Mouse (Mus musculus): ENCODE results near the gene Cer1. TPM values are rescaled to one million over a fixed set of nuclear protein-coding genes. Genes with fewer than 3 reads are reported as not detected.

Cer1 gene
- polyA plus RNA-seq, 1 experiment = not detected

DNA sequence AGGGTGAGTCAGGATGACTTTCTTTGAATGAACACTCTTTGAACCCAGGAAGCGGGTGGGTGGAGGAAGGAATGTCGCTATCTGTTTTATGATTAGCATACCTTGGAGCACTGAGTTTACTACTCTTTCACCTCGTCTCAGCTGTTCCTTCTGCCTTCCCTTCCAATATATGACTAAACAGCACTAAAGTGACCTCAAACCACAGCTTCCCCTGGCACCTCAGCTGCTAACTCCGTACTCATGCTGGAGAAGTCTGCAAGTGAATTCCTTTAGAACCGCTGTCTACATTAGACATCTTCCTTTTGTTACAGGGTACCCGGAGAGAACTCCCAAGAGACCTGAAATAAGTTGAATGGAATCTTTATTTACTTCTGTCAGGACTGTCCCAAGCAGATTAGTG lies 14.0 kb downstream of the Cer1 start:
- H3K27ac ChIP-seq (ENCODE audit: control insufficient read depth, insufficient read depth, low read depth, low read length, poor library complexity) = no peak overlapping the region
- TF ChIP-seq POLR2A (IDR thresholded peaks at IDR 0.05; ENCODE audit: borderline replicate concordance, control insufficient read depth, low read depth, low read length) (no peak), CTCF (IDR thresholded peaks at IDR 0.05; ENCODE audit: control insufficient read depth, insufficient read depth, low read length) (no peak)
- no peak overlapping the region for H3K4me3 ChIP-seq (replicated peaks; ENCODE audit: control insufficient read depth, low read depth, low read length)
- H3K4me1 ChIP-seq (ENCODE audit: control insufficient read depth, insufficient read depth, low read length) = no peaks in the 10 kb centered on the region
- 17% methylated on average over 6 of the region's 6 CpGs for WGBS

DNA sequence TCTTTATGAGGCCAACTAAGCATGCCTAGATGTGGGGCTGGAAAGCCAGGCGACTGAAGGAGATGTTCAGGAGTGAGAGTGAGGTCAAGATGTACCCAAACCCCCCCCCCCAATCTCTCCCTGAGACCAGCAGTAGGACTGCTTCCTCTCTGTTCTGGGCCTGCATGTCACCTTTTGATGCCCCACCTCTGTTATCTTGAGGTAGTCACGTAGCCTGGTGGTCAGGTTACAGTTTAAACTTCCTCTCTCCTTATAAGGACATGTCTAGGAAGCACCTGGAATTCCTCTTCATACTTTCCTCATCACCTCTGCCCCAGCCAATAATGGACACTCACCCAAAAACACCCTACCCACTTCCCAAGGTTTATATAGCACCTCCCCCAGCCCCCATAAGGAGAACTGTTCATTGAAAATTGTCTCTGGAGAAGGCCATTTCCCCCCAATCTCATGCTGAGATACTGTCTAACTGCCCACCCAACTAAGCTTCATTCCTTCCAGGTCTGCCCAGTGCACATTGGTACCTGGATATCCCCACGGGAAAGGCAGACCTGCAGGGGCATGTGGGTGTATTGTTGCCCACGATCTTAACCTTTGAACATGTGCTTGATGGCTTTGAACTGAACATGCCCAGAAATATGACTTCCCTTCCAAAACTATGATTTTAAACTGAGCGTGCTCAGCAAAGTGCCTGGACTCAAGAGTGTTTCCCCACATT lies 17.1 kb downstream of the Cer1 start:
- Histone ChIP-seq H3K4me1 (ENCODE audit: control insufficient read depth, insufficient read depth, low read length) (no peaks in the 10 kb centered on the region), H3K4me3 (replicated peaks; ENCODE audit: control insufficient read depth, low read depth, low read length) (no peak overlapping the region), H3K27ac (ENCODE audit: control insufficient read depth, insufficient read depth, low read depth, low read length, poor library complexity) (no peak overlapping the region)
- WGBS = 70% methylated on average over 5 of the region's 5 CpGs
- no peak for TF ChIP-seq POLR2A (IDR thresholded peaks at IDR 0.05; ENCODE audit: borderline replicate concordance, control insufficient read depth, low read depth, low read length)
- no peak for TF ChIP-seq CTCF (IDR thresholded peaks at IDR 0.05; ENCODE audit: control insufficient read depth, insufficient read depth, low read length)

DNA sequence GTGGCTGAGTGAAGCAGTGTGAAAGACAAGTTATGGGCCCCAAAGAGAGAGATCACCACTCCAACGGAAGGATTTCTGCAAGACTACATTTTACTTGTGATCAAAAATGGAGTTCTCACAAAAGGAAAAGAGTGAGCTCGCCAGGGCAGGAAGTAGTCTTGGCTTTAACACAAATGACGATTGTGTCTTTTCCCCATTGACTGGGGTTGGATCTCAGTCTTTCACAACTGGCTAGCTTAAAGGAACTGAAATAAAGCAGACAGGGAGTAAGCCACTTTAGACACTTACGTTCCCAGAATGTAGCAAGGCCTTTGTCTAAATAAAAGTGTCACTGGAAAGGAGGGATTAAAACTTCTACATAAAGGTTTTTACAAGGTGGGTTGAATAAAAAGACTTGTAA lies 17.8 kb downstream of the Cer1 start:
- WGBS = 35% methylated on average over 4 of the region's 4 CpGs
- H3K27ac ChIP-seq (ENCODE audit: control insufficient read depth, insufficient read depth, low read depth, low read length, poor library complexity) = no peak overlapping the region
- H3K4me3 ChIP-seq (replicated peaks; ENCODE audit: control insufficient read depth, low read depth, low read length) = no peak overlapping the region
- H3K4me1 ChIP-seq (ENCODE audit: control insufficient read depth, insufficient read depth, low read length) = no peaks in the 10 kb centered on the region
- no peak for TF ChIP-seq CTCF (IDR thresholded peaks at IDR 0.05; ENCODE audit: control insufficient read depth, insufficient read depth, low read length)
- TF ChIP-seq POLR2A (IDR thresholded peaks at IDR 0.05; ENCODE audit: borderline replicate concordance, control insufficient read depth, low read depth, low read length) = no peak

DNA sequence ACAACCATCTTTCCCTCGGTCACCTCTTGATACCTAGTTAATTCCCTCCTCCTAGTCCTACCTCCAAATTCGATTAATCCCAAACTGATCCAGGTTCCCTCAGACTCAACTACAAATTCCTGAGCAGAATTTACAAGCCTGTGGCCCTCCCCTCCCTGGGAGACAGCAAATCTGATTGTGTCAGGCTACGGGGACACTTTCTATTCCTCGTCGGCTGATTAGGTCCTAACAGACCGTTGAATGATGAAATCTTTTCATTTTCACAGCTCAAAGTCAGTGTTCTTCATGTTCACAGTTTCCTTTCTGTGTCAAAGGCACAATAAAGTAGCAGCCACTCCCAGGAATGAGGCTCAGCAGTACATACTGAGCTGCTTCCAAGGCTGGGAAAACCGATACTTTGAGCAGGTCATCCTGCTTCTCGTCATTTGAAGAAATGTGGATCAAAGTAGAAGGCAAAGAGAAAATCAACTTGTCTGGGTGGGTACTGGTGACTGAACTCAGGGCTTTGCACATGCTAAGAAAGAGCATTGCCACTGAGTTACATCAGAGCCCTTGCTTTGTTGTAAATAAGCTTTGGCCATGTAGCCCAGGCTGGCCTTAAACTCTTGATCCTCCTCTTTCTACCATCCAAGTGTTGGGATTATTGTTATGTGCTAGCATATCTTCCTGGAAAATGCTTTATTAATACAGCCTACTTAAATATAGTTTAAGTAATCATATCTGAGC lies 19.8 kb downstream of the Cer1 start:
- no peak for TF ChIP-seq POLR2A (IDR thresholded peaks at IDR 0.05; ENCODE audit: borderline replicate concordance, control insufficient read depth, low read depth, low read length)
- H3K4me1 ChIP-seq (ENCODE audit: control insufficient read depth, insufficient read depth, low read length) = no peaks in the 10 kb centered on the region
- no peak overlapping the region for H3K27ac ChIP-seq (ENCODE audit: control insufficient read depth, insufficient read depth, low read depth, low read length, poor library complexity)
- no peak overlapping the region for H3K4me3 ChIP-seq (replicated peaks; ENCODE audit: control insufficient read depth, low read depth, low read length)
- 60% methylated on average over 8 of the region's 8 CpGs for WGBS

DNA sequence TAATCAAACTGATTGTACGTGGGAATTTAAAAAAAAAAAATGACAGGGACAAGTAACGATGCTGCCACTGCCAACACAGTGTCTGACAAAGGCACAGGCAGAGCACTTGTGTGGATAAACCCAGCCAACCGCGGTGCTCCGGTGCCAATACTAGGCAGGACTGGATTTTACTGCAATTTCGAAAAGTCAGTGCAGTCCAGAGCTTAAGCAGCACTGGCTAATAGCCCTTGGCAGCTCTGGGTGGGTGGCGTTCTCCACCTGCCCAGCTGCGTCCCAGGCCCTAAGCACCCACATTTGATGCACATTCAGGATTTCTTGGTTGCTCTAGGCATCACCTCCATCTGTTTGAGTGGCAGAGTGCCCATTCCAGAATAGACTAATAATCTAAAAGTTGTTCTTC lies 21.6 kb downstream of the Cer1 start:
- no peaks in the 10 kb centered on the region; the same call in 1 of the 2 replicates for H3K4me1 ChIP-seq (ENCODE audit: control insufficient read depth, insufficient read depth, low read length)
- no peak for TF ChIP-seq POLR2A (IDR thresholded peaks at IDR 0.05; ENCODE audit: borderline replicate concordance, control insufficient read depth, low read depth, low read length)
- 88% methylated on average over 8 of the region's 8 CpGs for WGBS
- H3K27ac ChIP-seq (ENCODE audit: control insufficient read depth, insufficient read depth, low read depth, low read length, poor library complexity) = no peak overlapping the region
- H3K4me3 ChIP-seq (replicated peaks; ENCODE audit: control insufficient read depth, low read depth, low read length) = no peak overlapping the region

DNA sequence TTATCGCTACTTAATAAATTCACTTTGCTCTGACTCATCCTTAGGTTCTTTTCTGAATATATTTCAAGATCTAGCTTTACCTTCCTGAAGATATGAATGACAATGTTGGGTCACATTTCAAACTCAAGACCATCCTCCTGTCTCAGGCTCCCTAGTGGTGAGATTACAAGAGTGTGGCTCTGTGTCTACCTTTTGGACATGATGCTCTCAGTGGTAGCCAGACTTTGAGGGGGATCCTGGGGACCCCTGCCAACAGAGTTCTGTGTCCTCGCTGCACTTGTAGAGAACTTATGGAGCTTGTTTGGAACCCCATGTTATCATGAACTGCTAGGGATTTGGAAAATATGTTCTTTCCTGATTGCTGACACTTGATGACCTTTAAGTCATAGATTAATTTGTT lies 23.5 kb downstream of the Cer1 start:
- Histone ChIP-seq H3K27ac (ENCODE audit: control insufficient read depth, insufficient read depth, low read depth, low read length, poor library complexity) (no peak overlapping the region), H3K4me1 (ENCODE audit: control insufficient read depth, insufficient read depth, low read length) (no peaks in the 10 kb centered on the region; the same call in 1 of the 2 replicates), H3K4me3 (replicated peaks; ENCODE audit: control insufficient read depth, low read depth, low read length) (no peak overlapping the region)
- 69% methylated on average over 2 of the region's 2 CpGs for WGBS
- TF ChIP-seq CTCF (IDR thresholded peaks at IDR 0.05; ENCODE audit: control insufficient read depth, insufficient read depth, low read length) (no peak), POLR2A (IDR thresholded peaks at IDR 0.05; ENCODE audit: borderline replicate concordance, control insufficient read depth, low read depth, low read length) (no peak)

DNA sequence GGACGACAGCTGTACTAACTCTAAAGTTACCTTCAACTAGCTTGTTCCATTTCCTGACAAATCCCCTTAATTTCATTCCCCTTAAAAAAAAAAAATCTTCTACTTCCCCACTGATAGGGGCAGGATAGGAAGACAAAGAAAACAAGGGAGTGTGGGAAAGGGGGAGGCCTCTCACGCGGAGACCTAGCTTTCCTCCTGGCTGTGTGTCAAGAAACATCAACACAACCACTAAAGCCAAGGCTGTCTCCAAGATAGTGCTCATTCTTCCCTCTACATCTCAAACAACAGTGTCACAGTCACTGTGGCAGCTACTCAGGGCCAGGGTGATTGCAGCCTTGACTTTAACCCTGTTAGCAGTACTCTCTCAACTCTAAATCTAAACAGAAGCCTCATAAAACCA lies 24.4 kb downstream of the Cer1 start:
- WGBS = 82% methylated on average over 3 of the region's 3 CpGs
- TF ChIP-seq CTCF (IDR thresholded peaks at IDR 0.05; ENCODE audit: control insufficient read depth, insufficient read depth, low read length) (no peak), POLR2A (IDR thresholded peaks at IDR 0.05; ENCODE audit: borderline replicate concordance, control insufficient read depth, low read depth, low read length) (no peak)
- no peak overlapping the region for H3K27ac ChIP-seq (ENCODE audit: control insufficient read depth, insufficient read depth, low read depth, low read length, poor library complexity)
- H3K4me1 ChIP-seq (ENCODE audit: control insufficient read depth, insufficient read depth, low read length) = no peaks in the 10 kb centered on the region; the same call in 1 of the 2 replicates
- H3K4me3 ChIP-seq (replicated peaks; ENCODE audit: control insufficient read depth, low read depth, low read length) = no peak overlapping the region

DNA sequence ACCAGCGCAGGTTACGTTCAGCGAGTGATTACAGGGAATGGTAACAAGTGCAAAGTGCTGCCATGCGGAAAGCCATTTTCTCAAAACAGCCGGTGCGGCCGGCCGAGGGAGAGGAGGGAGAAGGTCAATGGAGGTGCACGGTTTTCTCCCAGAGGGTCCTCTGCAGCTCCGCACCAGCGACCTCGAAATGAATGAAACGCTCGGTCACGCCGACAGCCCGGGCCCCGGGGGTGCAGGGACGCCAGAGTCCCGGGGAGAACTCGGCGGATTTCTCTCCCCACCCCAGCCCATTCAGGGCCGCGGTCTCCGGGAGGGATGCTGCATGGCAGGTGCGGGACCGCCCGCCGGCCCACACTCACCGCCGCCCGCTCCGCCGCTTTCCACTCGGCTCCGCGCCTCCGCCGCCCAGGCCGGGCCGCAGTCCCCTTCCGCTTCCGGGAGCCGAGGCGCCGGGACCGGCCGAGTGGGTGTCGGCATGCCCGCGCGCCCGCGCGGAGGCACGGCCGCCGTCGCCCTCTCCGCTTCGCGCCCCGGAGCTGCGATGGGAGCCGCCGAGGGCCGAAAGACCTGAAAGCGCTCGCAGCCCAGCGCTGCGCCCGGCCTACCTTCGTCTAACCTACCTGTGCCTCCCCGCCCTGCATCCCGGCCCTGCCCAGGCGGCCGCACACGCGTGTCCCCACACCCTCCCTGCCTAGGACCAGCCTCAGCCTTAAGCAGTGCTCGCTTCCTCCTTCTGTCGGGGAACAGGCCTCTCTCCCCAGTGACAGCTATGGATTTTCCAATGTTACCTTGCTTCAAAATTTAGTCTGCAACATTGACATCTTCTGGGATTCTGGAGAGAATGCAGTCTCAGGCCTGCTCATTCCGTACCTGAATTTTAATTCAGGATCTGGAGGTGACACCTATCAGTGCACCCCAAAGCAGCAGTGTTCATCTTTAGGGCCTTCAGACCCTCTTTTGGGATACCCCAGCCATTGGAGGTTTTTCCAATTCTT lies 25.5 kb downstream of the Cer1 start, which contains the start of gene Zdhhc21:
Gene Zdhhc21 (minus strand): TSS at position 828 of the 995 bp plus-strand sequence.
- 2% methylated on average over 82 of the region's 82 CpGs for WGBS
- peak within 1 kb of the TSS; percentile 72 for H3K4me3 ChIP-seq (replicated peaks; ENCODE audit: control insufficient read depth, low read depth, low read length)
- no peaks in the 10 kb centered on the region; the same call in 1 of the 2 replicates for H3K4me1 ChIP-seq (ENCODE audit: control insufficient read depth, insufficient read depth, low read length)
- peak; percentile 29; the same call in 1 of the 2 replicates for TF ChIP-seq POLR2A (IDR thresholded peaks at IDR 0.05; ENCODE audit: borderline replicate concordance, control insufficient read depth, low read depth, low read length)
- TF ChIP-seq CTCF (IDR thresholded peaks at IDR 0.05; ENCODE audit: control insufficient read depth, insufficient read depth, low read length) = no peak
- peak within 1 kb of the TSS; percentile 76 for H3K27ac ChIP-seq (ENCODE audit: control insufficient read depth, insufficient read depth, low read depth, low read length, poor library complexity)

All from bone marrow, adult 2 months (tissue).